Mouse (Mus musculus): ENCODE measurements at regions not wholly inside any gene's neighbourhood (a gene's known extent, or its start where the extent isn't known, plus 50 kb on each side); places are given as distances from the start of the nearest gene placed in this dataset.

- no peak for TF ChIP-seq CTCF (IDR thresholded peaks at IDR 0.05 in 2 of 3, conservative IDR thresholded peaks at IDR 0.05 in 1 of 3; ENCODE audit: control insufficient read depth in 1 of 3, insufficient read depth in 1 of 3, low read depth in 2 of 3, low read length in 3 of 3, poor library complexity in 1 of 3, severe bottlenecking in 1 of 3)
- no peak for TF ChIP-seq EP300 (IDR thresholded peaks at IDR 0.05; ENCODE audit: low read depth in 1 of 2, low read length in 2 of 2)
- no peak for TF ChIP-seq E2F4 (IDR thresholded peaks at IDR 0.05; ENCODE audit: borderline replicate concordance, low read depth, low read length)
- TF ChIP-seq SIN3A (IDR thresholded peaks at IDR 0.05; ENCODE audit: low read length): no peak
- TF ChIP-seq GABPA (IDR thresholded peaks at IDR 0.05; ENCODE audit: low read depth, low read length): no peak
- no peak for TF ChIP-seq MAX (IDR thresholded peaks at IDR 0.05; ENCODE audit: low read length)
- TF ChIP-seq ZC3H11A (IDR thresholded peaks at IDR 0.05; ENCODE audit: low read depth, low read length): no peak
- no peak for TF ChIP-seq CHD1 (IDR thresholded peaks at IDR 0.05; ENCODE audit: low read depth, low read length)
Measured at GRCm38 (mm10) chr1:39083911-39084826, 98.8 kb downstream of the Pdcl3 start.
